Mouse (Mus musculus) mature B cell (primary cell): ENCODE measurements around the gene Ppp2r3d.
"Not testable (repeated sequence)": the region's sequence is repeated elsewhere in the genome, so short reads cannot be mapped to it uniquely, and the experiment has no call there.

Experiments
- in situ Hi-C: fragments of 300-500 bp; cut with MboI; formaldehyde crosslinking; loops from 2 replicates; pipeline ENCODE4 v1.14.3; 2019

The Ppp2r3d gene

GRCm38 (mm10) chr9:124476096-124476902 lies at the start of gene Ppp2r3d:
Gene Ppp2r3d, minus strand, starts transcription at chr9:124476898.
- in situ Hi-C loops = no loop called here

GRCm38 (mm10) chr9:124493693-124494092 lies 17.0 kb upstream of the Ppp2r3d start, which contains the start of gene Gm21836:
Gene Gm21836, minus strand, starts transcription at chr9:124493793.
- in situ Hi-C loops = not testable (repeated sequence)

DNA sequence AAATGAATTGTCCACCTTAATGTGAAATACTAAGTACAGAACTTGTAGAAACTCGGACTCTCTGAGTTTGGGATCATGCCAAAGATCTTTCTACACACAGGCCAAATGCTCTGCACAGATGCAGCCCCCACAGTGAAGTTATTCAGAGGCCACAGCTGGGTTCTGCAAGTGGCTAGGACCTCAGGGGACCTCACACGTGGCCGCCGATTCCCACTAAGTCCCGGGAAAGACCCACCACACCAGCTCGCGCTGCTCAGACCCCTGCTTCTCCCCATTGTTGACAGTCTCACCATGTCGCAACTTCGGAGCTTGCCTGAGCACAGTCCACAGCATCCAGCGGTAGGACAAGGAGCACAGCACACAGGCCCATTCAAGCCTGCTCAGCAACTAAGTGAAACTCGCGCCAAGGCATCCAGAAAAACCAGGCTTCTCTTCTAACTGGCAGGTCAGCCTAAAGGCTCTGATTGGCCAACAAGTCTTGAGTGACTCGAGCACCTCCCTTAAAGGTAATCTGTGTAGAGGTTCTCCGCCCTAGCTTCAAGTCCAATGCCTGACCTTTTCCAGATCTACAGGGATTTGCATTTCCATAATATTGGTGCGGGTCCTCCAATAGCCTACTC lies 3.8 kb upstream of the Ppp2r3d start:
- in situ Hi-C loops = not testable (repeated sequence)

- in situ Hi-C loops = no loop called here
Observed at GRCm38 (mm10) chr9:124478081-124478480, 1.4 kb upstream of the Ppp2r3d start.

DNA sequence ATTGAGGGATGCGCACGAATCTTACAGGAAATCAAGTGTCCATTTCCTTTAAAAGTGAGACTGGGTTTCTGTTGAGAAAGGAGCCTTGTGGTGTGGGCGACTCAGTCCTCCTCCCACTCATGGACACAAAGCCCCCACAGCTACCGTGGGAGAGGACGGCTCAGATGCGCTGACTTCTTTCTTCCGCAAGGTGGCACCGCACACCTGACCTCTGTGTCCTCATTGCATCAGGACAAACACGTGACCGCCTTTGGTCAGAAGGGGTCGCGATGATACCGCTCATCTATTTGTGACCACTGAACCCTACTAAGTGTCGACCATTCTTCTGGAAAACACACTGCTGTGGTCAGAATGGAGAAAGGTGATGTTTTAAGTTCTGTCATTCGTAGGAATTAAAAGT lies 1.0 kb downstream of the Ppp2r3d start:
- in situ Hi-C loops = no loop called here

GRCm38 (mm10) chr9:124456572-124456971 lies 20.1 kb downstream of the Ppp2r3d start:
- in situ Hi-C loops = no loop called here

GRCm38 (mm10) chr9:124442533-124442855 lies 34.2 kb downstream of the Ppp2r3d start:
- in situ Hi-C loops = no loop called here

GRCm38 (mm10) chr9:124441681-124442532 lies 34.8 kb downstream of the Ppp2r3d start:
- in situ Hi-C loops = no loop called here

- in situ Hi-C loops = no loop called here
Observed at GRCm38 (mm10) chr9:124440724-124441045, 36.0 kb downstream of the Ppp2r3d start.

DNA sequence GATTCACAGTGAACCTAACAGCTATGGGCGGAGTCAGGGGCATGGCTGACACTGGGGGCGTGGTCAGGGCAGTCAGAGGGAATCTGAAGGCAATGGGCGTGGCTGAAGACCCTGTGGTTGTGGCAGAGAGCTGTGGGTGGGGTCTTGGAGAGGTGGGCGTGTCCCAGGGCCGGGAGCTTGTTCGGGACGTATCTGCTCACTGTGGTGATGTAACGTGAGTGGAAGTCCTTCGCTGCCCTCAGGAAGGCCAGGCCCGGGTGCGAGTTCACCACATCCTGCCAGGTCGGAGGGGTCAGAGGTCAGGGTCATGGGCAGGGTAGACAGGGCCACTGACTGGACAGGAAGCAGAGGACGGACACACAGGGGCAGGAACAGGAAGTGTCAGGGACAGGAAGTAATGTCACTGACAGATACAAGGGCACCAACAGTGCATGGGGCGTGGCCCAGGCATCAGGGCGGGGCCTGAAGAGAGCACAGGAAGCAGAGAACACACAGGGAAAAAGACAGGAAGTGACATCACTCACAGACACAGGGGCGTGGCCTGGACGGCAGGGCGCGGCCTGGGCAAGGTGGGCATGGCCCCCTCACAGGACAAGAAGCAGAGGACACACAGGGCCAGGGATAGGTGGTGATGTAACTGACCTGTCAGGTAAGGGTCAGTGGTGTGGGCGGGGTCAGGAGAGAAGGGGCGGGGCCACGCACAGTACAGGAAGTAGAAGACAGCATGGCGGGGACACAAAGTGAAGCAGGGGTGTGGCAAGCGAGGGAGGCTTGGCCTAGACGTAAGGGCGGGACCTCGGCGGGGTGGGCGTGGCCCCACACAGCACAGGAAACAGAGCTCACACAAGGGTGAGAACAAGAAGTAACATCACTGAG lies 36.6 kb downstream of the Ppp2r3d start:
- in situ Hi-C loops = no loop called here

- in situ Hi-C loops = no loop called here
Observed at GRCm38 (mm10) chr9:124439403-124439847, 37.3 kb downstream of the Ppp2r3d start.

DNA sequence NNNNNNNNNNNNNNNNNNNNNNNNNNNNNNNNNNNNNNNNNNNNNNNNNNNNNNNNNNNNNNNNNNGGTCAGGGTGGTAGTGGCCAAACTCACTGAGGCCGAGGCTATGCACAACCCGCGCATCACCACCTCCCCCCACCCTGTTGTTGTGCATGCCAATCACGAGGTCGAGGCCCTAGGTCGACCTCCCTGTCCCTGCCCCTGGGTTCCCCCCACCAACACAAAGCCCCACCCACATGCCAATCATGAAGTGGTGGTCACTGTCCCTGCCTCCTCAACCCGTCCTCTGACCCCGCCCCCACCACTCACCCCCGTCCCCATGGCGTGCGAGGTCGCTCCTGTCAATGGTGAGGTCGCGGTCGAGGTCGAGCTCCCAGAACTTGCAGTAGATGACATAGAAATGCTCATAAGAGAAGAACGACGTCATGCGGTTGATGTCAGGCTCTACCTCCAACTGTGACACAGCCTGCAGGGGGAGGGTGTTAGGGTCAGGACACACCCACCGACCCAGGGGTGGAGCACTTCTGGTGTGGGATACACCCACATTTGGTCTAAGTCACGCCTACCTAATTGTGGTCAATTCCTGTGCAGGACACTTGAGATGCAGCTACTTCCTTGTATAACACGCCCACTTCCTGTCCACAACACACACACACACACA lies 37.9 kb downstream of the Ppp2r3d start:
- in situ Hi-C loops = no loop called here

GRCm38 (mm10) chr9:124425411-124425885 lies 51.2 kb downstream of the Ppp2r3d start:
- in situ Hi-C loops = no loop called here

DNA sequence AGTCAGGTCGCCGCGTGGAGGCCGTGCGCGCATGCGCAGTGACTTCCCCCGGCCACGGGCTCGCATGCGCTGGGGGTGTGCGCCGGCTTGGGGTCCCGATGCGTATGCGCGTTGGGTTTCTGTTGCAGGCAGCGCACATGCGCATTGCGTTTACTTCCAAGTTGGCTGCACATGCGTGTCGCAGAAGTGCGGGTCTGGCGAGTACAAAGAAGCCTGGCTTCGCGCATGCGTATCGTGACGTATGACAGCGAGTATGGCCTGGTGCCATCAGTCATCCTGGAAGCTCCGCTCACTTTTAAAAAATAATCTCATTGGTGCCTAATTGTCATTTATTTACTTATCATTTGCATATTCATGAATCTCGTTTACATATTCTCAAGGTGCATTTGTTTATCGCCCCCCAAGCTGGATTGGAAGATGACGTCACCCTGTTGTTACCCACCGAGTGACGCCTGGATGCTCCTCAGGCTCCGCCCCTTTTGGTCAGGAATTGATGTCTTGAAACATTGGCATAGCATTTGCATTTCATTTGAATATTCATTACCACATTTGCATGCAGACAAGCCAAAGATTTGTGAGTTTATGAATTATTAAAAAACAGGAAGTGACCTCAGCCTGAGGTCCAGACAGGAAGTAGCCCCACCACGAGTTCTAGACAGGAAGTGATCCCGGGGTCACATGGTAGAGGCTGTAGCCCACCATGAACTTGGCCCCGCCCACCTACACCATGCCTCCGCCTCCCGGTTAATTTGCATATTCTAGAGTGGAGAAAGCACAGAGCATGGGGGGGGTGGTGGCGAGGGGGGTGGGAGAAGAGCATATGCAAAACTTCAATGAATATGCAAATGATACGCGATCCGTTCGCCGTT lies 51.9 kb downstream of the Ppp2r3d start:
- in situ Hi-C loops = no loop called here

- in situ Hi-C loops = no loop called here
Observed at GRCm38 (mm10) chr9:124424292-124424541, 52.5 kb downstream of the Ppp2r3d start.

- in situ Hi-C loops = no loop called here
Observed at GRCm38 (mm10) chr9:124423552-124424291, 53.0 kb downstream of the Ppp2r3d start.

GRCm38 (mm10) chr9:124422900-124423551 lies 53.7 kb downstream of the Ppp2r3d start:
- in situ Hi-C loops = no loop called here

GRCm38 (mm10) chr9:124422427-124422826 lies 54.3 kb downstream of the Ppp2r3d start:
- in situ Hi-C loops = no loop called here

GRCm38 (mm10) chr9:124412921-124413320 lies 63.8 kb downstream of the Ppp2r3d start:
- in situ Hi-C loops = loop anchor here (5.0 kb wide), 1 partner anchor 56 kb away; no protein-coding TSS in a partner anchor
